Mouse (Mus musculus) cerebellum, postnatal 14 days (tissue): ENCODE data around the gene Slc44a4.
"Not testable (repeated sequence)": the region's sequence is repeated elsewhere in the genome, so short reads cannot be mapped to it uniquely, and the experiment has no call there.

ENCODE experiments used
- DNase-seq, 2 experiments: peaks; one replicate each; pipeline ENCODE4 v3.0.0; 2021; ENCODE audit warnings: mixed read lengths in 2 of 2

Gene Slc44a4

DNA sequence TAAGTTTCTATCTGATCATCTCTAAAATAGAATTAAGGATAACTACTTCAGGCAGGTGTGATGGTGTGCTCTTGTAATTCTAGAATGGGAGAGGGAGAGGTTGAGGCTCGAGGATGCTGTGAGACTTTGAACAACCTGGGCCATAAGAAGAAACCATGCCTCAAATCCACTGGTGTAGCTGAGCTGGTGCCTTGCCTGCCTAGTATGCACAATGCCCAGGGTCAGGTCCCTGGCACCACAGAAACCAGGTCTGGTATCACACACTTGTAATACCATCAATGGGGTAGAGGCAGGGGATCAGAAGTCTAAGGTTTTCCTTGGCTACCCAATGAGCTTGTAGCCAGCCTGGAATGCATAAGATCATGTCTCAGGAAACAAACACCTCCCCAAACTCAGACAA, 48.6 kb downstream of the Slc44a4 start:
- no peak for DNase-seq

DNA sequence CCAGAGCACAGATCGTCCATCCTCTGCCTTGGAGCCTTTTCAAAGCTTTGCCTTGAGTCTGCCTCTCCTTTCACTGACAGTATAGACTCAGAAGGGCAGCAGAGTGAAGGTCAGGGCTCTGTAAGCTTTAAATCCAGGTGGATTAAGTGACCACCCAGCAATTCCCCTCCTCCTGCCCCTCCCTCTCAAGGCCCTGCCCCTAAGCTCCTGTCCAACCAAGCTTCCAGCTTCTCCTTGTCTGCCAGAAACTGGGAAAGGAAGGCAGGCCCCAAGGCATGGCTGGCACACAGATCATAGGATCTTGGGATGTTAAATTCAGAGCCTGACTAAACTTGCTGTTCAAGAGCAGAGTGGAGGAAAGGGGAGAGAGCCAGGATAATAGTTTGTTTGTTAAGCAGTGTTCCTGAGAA, 50.4 kb downstream of the Slc44a4 start:
- no peak for DNase-seq

DNA sequence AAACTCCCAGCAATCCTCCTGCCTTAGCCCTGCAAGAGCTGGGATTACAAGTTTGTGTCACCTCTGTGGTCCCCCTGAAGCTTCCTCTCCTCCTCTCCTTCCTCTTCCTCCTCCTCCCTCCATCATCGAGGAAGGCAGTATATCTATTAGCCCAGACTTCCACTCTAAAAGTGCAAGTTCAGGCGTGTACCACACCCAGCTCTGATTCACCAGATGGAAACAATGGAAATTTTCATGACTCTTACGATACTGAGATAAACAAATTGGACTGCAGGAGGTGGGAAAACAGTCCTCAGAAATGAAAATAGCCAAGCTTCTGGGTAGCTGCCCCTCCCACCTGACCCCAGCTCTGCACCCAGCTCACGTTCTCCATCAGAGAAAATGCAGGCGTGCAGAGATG, 51.4 kb downstream of the Slc44a4 start:
- DNase-seq: no peak

DNA sequence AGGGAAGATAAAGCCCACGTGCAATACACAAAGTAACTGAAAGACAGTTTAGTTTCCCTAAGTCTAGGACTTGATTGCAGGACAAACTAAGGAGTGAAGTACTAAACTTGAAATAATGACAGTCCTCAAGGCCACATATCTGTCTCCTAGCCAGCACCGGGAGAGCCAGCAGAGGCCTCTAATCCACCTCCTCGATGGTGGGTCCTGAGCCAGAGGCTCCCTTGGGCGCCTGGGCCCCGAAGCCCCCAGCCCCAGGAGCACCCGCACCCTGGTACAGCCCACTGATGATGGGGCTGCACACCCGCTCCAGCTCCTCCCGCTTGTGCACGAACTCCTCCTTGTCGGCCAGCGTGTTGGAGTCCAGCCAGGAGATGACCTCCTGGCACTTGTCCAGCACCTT, 55.6 kb downstream of the Slc44a4 start, which contains the start of gene Gm20481:
Gene Gm20481 (plus strand): TSS at position 91 of the 400 bp plus-strand sequence.
- not testable (repeated sequence) for DNase-seq

DNA sequence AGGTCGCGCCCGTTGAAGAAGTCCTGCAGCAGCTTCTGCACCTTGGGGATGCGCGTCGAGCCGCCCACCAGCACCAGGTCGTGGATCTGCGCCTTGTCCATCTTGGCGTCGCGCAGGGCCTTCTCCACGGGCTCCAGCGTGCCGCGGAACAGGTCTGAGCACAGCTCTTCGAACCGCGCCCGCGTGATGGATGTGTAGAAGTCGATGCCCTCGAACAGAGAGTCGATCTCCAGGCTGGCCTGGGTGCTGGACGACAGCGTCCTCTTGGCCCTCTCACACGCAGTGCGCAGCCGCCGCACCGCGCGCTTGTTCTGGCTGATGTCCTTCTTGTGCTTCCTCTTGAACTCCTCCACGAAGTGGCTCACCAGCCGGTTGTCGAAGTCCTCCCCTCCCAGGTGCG, 56.6 kb downstream of the Slc44a4 start:
- not testable (repeated sequence) for DNase-seq

DNA sequence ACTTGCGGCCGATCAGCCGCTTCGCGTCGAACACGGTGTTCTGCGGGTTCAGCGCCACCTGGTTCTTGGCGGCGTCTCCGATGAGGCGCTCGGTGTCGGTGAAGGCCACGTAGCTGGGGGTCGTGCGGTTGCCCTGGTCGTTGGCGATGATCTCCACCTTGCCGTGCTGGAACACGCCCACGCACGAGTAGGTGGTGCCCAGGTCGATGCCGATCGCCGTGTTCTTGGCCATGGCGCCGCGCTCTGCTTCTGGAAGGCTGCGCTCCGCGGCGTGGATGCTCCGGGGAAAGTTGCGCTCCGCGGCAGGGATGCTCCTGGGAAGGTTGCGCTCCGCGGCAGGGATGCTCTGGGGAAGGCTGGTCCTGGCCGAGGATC, 57.4 kb downstream of the Slc44a4 start:
- not testable (repeated sequence) for DNase-seq

DNA sequence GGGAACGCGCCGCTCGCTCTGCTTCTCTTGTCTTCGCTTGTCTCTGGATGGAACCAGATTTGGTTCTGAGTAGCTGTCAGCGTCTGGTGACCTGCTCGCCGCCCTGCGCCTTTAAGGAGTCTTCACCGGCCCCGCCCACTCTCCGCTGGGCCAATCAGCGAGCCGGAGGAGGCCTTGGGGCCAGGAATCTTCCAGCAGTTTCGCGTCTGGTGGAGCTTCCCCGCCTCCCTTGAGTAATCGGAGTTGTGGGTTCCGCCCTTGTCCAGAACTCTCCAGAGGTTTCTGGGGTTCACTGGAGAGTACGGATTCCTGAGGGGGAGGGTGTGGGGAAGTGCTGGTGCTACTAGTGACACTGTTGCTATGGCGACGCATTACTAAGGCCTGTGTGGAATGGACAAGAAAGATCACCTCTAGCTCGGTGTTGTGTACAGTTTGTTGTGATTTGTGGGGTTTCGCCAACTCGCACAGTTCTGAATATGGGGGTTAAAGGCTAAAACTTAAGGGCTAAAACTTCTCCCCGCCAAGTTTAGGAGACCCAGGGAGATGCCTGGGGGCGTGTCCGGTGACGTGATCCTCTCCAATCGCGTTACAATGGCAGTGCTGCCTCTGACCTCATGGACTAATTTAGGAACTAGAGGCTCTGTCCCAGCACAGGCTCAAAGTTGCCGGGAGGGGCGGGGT, 57.9 kb downstream of the Slc44a4 start, which contains the start of the genes Hspa1a and Hspa1l:
Gene Hspa1a (minus strand): TSS at position 88 of the 681 bp plus-strand sequence.
Gene Hspa1l (plus strand): TSS at position 635 of the 681 bp plus-strand sequence.
- peak; percentile 72 to 79 for DNase-seq

DNA sequence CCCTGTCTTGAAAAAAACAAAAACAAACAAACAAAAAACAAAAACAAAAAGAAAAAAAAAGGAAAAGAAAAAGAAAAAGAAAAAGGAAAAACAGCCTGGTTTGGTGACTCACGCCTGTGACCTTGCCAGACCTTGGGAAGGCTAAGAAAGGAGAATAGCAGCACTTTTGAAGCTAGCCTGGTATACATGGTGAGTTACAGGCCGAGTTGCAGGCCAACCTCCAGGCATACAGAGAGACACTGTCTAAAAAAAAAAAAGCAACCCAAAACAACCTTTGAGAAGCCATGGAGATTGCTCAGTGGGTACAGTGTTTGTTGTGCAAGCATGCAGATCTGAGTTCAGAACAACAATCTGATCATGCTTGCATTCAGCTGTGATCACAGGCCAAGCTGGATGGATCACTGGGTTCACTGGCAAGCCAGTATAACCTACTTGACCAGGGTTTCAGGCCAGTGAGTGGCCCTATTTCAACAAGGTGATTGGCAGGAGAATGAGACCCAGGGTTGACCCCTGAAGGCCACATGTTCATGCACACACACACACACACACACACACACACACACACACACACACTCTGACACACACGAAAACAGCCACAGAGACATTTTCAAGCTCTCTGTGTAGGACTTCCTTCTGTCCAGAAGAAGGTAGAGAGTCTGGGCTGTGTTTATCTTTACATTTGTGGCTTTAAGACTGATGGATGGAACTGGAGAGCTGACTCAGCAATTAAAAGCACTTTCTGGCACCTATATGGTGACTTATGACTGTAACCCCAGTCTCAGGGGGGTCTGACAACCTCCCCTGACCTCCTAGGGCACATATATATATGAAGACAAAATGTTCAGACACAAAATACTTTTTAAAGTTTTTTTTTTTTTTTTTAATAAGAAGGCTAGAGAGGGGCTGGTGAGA, 61.6 kb downstream of the Slc44a4 start:
- no peak for DNase-seq

DNA sequence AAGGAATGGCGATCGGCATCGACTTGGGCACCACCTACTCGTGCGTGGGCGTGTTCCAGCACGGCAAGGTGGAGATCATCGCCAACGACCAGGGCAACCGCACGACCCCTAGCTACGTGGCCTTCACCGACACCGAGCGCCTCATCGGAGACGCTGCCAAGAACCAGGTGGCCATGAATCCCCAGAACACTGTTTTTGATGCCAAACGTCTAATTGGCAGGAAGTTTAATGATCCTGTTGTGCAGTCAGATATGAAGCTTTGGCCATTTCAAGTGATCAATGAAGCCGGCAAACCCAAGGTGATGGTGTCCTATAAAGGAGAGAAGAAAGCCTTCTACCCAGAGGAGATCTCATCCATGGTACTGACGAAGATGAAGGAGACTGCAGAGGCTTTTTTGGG, 62.7 kb downstream of the Slc44a4 start:
- DNase-seq: no peak

DNA sequence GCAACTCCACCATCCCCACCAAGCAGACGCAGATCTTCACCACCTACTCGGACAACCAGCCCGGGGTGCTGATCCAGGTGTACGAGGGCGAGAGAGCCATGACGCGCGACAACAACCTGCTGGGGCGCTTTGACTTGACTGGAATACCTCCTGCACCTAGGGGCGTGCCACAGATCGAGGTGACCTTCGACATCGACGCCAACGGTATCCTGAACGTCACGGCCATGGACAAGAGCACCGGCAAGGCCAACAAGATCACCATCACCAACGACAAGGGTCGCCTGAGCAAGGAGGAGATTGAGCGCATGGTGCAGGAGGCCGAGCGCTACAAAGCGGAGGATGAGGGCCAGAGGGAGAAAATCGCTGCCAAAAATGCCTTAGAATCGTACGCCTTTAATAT, 64.0 kb downstream of the Slc44a4 start:
- DNase-seq: no peak

DNA sequence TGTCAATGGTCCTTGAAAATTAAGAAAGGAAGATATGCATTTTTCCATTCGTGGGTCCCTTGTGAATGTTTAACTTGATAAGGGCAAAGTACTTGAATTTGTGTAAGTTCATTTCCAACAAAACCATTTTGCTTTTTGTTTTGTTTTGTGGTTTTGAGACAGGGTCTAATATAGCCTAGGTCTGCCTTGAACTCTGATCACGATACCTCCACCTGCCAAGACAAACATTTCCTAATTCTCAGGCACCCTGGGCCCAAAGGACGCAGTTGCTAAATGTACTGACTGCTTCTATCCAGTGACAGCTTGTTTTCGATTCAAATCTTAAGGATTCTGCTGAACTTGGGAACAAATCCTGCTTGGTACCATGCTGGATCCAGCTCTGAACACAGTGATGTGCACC, 65.4 kb downstream of the Slc44a4 start:
- DNase-seq: no peak
